Mouse (Mus musculus): ENCODE measurements at regions not wholly inside any gene's neighbourhood (a gene's known extent, or its start where the extent isn't known, plus 50 kb on each side); places are given as distances from the start of the nearest gene placed in this dataset.

DNA sequence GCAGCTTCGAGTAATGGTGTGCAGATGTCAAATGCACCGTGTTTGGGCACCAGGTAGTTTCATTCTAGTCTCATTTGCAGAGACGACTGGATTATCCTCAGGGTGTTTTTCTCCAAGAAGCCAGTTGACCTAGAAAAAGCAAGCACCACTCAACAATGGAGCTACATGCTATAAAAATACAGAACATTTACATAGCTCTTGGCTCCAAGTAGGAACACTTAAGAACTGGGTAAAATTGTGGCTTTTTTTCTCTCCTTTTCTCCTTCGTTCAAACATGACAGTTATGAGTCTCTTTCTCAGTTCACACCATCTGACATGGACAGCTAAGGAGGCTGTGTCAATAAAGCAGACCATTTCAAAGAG, 485.8 kb downstream of the Slc4a3 start:
- Histone ChIP-seq H3K9me3 (ENCODE audit: low read length) (no peaks in the 10 kb centered on the region), H3K27ac (ENCODE audit: low read depth, low read length) (no peak overlapping the region), H3K36me3 (ENCODE audit: insufficient read depth) (no peaks in the 10 kb centered on the region), H3K4me1 (ENCODE audit: insufficient read depth) (no peaks in the 10 kb centered on the region), H3K27me3 (ENCODE audit: insufficient read depth, low read length) (no peaks in the 10 kb centered on the region), H3K4me2 (ENCODE audit: low read depth) (no peak overlapping the region), H3K9ac (no peak overlapping the region), H3K4me3 (ENCODE audit: low read depth, low read length) (no peak overlapping the region)
- no peak for ATAC-seq
- no peak for DNase-seq
- 61% methylated on average over 4 of the region's 4 CpGs for WGBS
- TF ChIP-seq CTCF (IDR thresholded peaks at IDR 0.05; ENCODE audit: low read depth) = no peak

DNA sequence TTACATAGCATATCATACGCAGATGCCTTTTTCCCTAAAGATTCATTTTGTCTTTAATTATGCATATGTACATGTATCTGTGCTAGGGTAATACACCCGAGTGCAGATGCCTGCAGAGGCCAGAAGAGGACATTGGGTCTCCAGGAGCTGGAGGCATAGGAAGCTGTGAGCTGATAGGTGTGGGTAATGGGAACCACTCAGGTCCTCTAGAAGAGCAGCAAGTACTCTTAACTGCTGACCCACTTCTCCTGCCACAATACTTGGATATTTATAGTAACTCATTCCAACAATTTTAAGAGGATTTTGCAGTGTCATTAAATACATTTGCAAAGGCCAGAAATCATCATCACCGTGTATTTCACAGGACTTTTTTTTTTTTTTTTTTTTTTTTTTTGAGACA, 486.6 kb downstream of the Slc4a3 start:
- Histone ChIP-seq H3K36me3 (ENCODE audit: insufficient read depth) (no peaks in the 10 kb centered on the region), H3K4me1 (ENCODE audit: insufficient read depth) (no peaks in the 10 kb centered on the region), H3K27ac (ENCODE audit: low read depth, low read length) (no peak overlapping the region), H3K9me3 (ENCODE audit: low read length) (no peaks in the 10 kb centered on the region), H3K9ac (no peak overlapping the region), H3K27me3 (ENCODE audit: insufficient read depth, low read length) (no peaks in the 10 kb centered on the region), H3K4me2 (ENCODE audit: low read depth) (no peak overlapping the region), H3K4me3 (ENCODE audit: low read depth, low read length) (no peak overlapping the region)
- no peak for ATAC-seq
- no peak for TF ChIP-seq CTCF (IDR thresholded peaks at IDR 0.05; ENCODE audit: low read depth)
- 94% methylated on average over 3 of the region's 3 CpGs for WGBS
- no peak for DNase-seq

DNA sequence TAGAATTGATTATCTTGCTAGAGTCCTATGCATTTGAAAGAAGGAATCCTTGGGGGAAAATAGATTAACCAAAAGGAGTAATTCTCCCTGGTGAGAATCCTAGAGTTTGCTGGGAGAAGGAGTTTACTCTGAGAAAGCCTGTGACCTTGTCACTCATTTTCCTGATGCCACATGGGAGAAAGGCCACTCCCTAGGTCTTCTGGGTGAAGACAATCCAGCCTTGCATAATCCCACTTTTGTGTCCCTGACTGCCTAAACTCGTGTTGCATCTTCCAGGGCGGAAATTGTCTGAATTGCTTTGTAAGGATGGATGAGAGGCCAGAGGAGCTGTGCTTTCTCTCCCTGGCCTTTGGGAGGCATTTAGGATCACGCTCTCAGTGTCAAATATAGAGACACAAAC, 490.2 kb downstream of the Slc4a3 start:
- Histone ChIP-seq H3K27ac (ENCODE audit: low read depth, low read length) (no peak overlapping the region), H3K4me1 (ENCODE audit: insufficient read depth) (no peaks in the 10 kb centered on the region), H3K4me3 (ENCODE audit: low read depth, low read length) (no peak overlapping the region), H3K4me2 (ENCODE audit: low read depth) (no peak overlapping the region), H3K9ac (no peak overlapping the region), H3K36me3 (ENCODE audit: insufficient read depth) (no peaks in the 10 kb centered on the region), H3K27me3 (ENCODE audit: insufficient read depth, low read length) (no peaks in the 10 kb centered on the region), H3K9me3 (ENCODE audit: low read length) (no peaks in the 10 kb centered on the region)
- DNase-seq (no peak), ATAC-seq (no peak)
- WGBS = 41% methylated on average over 3 of the region's 3 CpGs
- no peak for TF ChIP-seq CTCF (IDR thresholded peaks at IDR 0.05; ENCODE audit: low read depth)

DNA sequence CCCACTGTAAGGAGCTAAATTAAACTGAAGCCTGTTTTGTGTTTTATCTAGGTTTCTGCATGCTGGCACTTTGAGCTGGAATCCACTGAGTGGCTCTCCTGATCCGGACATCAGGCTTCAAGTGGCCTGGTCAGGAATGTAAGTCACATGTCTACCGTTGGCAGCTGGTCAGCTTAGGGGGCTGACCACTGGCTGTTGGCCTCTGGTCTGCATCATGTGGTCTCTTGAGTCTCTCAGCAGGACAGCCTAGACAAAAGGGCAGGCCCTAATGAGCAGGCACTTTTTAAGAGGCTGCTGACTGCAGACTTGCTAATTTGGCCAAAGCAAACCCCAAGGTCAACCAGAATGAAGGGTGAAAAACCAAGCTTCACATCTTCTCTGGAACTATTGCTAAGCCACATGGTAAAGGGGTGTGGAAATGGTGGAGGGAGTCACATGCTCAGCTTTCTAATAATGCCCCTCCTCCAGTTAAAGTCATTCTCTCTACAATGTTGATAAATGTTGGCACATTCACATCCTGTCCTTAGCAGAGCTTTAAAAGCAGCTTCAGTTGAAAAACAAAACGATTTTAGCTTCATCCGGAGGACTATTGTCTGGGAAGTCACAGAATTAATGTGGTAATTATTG, 493.1 kb downstream of the Slc4a3 start:
- DNase-seq (peak; percentile 43), ATAC-seq (peak; percentile 40)
- no peak overlapping the region for H3K4me2 ChIP-seq (ENCODE audit: low read depth)
- no peak overlapping the region for H3K9ac ChIP-seq
- 0 out of 2 replicates have a peak, but pooled peaks have one; percentile 2 for TF ChIP-seq CTCF (IDR thresholded peaks at IDR 0.05; ENCODE audit: low read depth)
- H3K36me3 ChIP-seq (ENCODE audit: insufficient read depth) = no peaks in the 10 kb centered on the region
- H3K27ac ChIP-seq (ENCODE audit: low read depth, low read length) = no peak overlapping the region
- H3K9me3 ChIP-seq (ENCODE audit: low read length) = no peaks in the 10 kb centered on the region
- H3K4me1 ChIP-seq (ENCODE audit: insufficient read depth) = no peaks in the 10 kb centered on the region
- no peak overlapping the region for H3K4me3 ChIP-seq (ENCODE audit: low read depth, low read length)
- H3K27me3 ChIP-seq (ENCODE audit: insufficient read depth, low read length) = no peaks in the 10 kb centered on the region
- 41% methylated on average over 4 of the region's 4 CpGs for WGBS

DNA sequence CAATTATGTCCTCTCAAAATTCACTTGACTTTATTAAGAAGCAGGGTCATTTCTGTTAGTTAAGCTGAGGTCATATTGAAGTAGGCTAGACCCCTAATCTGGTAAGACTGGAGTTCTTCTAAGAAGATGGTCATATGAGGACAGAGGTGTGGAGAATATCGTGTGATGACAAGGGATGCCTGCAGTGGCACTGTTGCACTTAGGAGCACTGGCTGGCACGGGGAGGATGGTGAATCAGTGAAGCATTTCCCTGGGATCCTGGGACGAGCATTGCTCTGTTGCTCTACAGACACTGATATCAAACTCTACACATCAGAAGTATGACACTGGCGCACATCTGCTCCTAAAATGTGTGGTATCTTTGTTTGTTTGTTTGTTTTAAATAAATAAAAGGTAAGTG, 493.6 kb downstream of the Slc4a3 start:
- Histone ChIP-seq H3K9me3 (ENCODE audit: low read length) (no peaks in the 10 kb centered on the region), H3K36me3 (ENCODE audit: insufficient read depth) (no peaks in the 10 kb centered on the region), H3K4me1 (ENCODE audit: insufficient read depth) (no peaks in the 10 kb centered on the region), H3K4me2 (ENCODE audit: low read depth) (no peak overlapping the region), H3K9ac (no peak overlapping the region), H3K27me3 (ENCODE audit: insufficient read depth, low read length) (no peaks in the 10 kb centered on the region), H3K4me3 (ENCODE audit: low read depth, low read length) (no peak overlapping the region), H3K27ac (ENCODE audit: low read depth, low read length) (no peak overlapping the region)
- 85% methylated on average over 4 of the region's 4 CpGs for WGBS
- DNase-seq (no peak), ATAC-seq (no peak)
- no peak for TF ChIP-seq CTCF (IDR thresholded peaks at IDR 0.05; ENCODE audit: low read depth)

DNA sequence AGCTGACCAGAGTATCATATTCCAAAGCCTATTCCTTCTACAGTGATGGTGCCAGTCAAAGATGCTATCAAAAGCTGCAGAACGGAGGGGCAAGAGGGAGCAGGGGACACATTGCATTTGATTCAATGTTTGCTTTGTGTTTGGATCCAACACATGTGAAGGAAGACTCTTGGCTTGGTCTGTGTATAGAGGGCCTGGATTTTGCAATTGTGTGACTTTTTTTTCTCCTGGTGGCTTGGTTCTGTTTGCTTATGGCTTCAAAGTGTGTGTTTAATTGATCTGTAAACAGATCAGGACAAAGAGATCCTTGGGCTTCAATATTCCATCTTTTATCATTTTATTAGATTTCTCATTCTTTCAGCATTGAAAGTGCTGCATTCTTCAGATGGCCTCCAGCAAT, 504.2 kb downstream of the Slc4a3 start:
- no peak overlapping the region for H3K4me2 ChIP-seq (ENCODE audit: low read depth)
- no peak for DNase-seq
- TF ChIP-seq CTCF (IDR thresholded peaks at IDR 0.05; ENCODE audit: low read depth) = no peak
- no peak for ATAC-seq
- 86% methylated on average over 1 of the region's 1 CpGs for WGBS
- no peak overlapping the region for H3K27ac ChIP-seq (ENCODE audit: low read depth, low read length)
- H3K9me3 ChIP-seq (ENCODE audit: low read length) = 0 out of 2 replicates have a peak, but pooled peaks cover under 1% of the 10 kb centered on the region
- H3K36me3 ChIP-seq (ENCODE audit: insufficient read depth) = no peaks in the 10 kb centered on the region
- H3K9ac ChIP-seq = no peak overlapping the region
- H3K4me3 ChIP-seq (ENCODE audit: low read depth, low read length) = no peak overlapping the region
- no peaks in the 10 kb centered on the region for H3K4me1 ChIP-seq (ENCODE audit: insufficient read depth)
- no peaks in the 10 kb centered on the region for H3K27me3 ChIP-seq (ENCODE audit: insufficient read depth, low read length)

DNA sequence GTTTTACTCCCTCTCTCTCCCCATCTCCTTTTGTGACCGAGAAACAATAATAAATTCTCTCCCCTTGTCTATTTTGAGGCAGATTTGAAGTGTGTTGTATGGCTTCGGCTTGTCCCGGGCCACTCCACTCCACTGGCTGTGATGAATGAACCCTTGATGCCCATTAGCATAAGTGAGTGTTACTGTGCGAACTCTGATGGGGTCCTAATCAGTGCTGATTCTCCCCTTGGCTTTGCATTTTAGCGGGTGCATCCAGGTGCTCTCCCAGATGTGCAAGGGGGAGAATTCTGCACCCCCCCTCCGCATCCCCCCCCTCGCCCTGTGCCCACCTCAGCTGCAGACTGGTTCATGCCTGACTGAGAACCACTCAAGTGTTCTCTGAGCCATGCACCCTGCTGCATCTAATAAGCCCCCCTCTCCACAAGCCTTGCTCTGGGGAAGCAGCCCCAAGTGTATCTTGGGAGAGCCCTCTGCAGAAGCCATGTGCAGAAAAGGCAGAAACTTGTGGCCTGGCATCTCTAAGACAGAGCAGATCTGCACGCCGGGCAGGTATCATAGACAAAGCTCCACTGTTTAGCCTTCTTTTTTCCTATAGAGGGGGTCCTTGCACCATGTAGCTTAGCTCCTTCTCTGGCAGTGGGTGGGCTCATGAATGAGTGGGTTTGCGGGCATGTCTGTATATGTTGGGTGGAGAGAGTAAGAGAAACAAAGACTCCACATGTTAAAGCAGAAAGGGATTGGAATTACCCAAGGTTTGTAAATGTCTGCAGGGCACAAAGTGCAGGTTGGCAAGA, 507.5 kb downstream of the Slc4a3 start:
- Histone ChIP-seq H3K4me1 (ENCODE audit: insufficient read depth) (no peaks in the 10 kb centered on the region), H3K27ac (ENCODE audit: low read depth, low read length) (no peak overlapping the region), H3K36me3 (ENCODE audit: insufficient read depth) (no peaks in the 10 kb centered on the region), H3K27me3 (ENCODE audit: insufficient read depth, low read length) (no peaks in the 10 kb centered on the region), H3K9me3 (ENCODE audit: low read length) (0 out of 2 replicates have a peak, but pooled peaks cover 3% of the 10 kb centered on the region), H3K4me3 (ENCODE audit: low read depth, low read length) (no peak overlapping the region), H3K4me2 (ENCODE audit: low read depth) (no peak overlapping the region), H3K9ac (no peak overlapping the region)
- 44% methylated on average over 10 of the region's 10 CpGs for WGBS
- no peak for TF ChIP-seq CTCF (IDR thresholded peaks at IDR 0.05; ENCODE audit: low read depth)
- DNase-seq = no peak
- ATAC-seq = peak; percentile 36; the same call in 1 of the 2 replicates

All from forebrain, postnatal 0 days (tissue).